Mouse (Mus musculus) gastrocnemius, adult 8-10 months (tissue): ENCODE data around the gene Srrm4. TPM values are rescaled to one million over a fixed set of nuclear protein-coding genes. Genes with fewer than 3 reads are reported as not detected.

Experiments used
- DNase-seq, 2 experiments: peaks; one replicate each; pipeline ENCODE4 v3.0.0; 2022; ENCODE audit warnings: low spot score in 2 of 2
- total RNA-seq, 4 experiments: library from RNA; stranded (reverse); gene quantifications; 2 replicates each; pipeline ENCODE4 v1.2.4; 2022

Gene Srrm4
- total RNA-seq, 4 experiments from 2014 or later, result 0.25 to 0.75 (median 0.46) TPM; not detected in 1

GRCm38 (mm10) chr5:116491794-116492420 lies 99.7 kb downstream of the Srrm4 start:
- DNase-seq, result no peak

- no peak for DNase-seq
Measured at GRCm38 (mm10) chr5:116490826-116491225, 100.8 kb downstream of the Srrm4 start.

GRCm38 (mm10) chr5:116489621-116490020 lies 102.0 kb downstream of the Srrm4 start:
- no peak for DNase-seq

- no peak for DNase-seq
Measured at GRCm38 (mm10) chr5:116486135-116486534, 105.5 kb downstream of the Srrm4 start.

- no peak for DNase-seq
Measured at GRCm38 (mm10) chr5:116485069-116485468, 106.5 kb downstream of the Srrm4 start.

- DNase-seq, result no peak
Measured at GRCm38 (mm10) chr5:116484236-116484635, 107.4 kb downstream of the Srrm4 start.

GRCm38 (mm10) chr5:116478607-116479371 lies 112.8 kb downstream of the Srrm4 start:
- DNase-seq, result no peak

GRCm38 (mm10) chr5:116476006-116476405 lies 115.6 kb downstream of the Srrm4 start:
- DNase-seq, result no peak

GRCm38 (mm10) chr5:116461354-116462042 lies 130.1 kb downstream of the Srrm4 start:
- DNase-seq, result no peak

GRCm38 (mm10) chr5:116459970-116460369 lies 131.6 kb downstream of the Srrm4 start:
- no peak for DNase-seq

- no peak for DNase-seq
Measured at GRCm38 (mm10) chr5:116457791-116458190, 133.8 kb downstream of the Srrm4 start.

- DNase-seq, result no peak
Measured at GRCm38 (mm10) chr5:116456796-116457515, 134.7 kb downstream of the Srrm4 start.

GRCm38 (mm10) chr5:116453401-116453851 lies 138.2 kb downstream of the Srrm4 start:
- DNase-seq, result peak; percentile 46 to 51

GRCm38 (mm10) chr5:116450901-116451300 lies 140.7 kb downstream of the Srrm4 start:
- DNase-seq, result no peak

- no peak for DNase-seq
Measured at GRCm38 (mm10) chr5:116449522-116450225, 141.9 kb downstream of the Srrm4 start.

- no peak for DNase-seq
Measured at GRCm38 (mm10) chr5:116448409-116449191, 143.0 kb downstream of the Srrm4 start.

- DNase-seq, result no peak
Measured at GRCm38 (mm10) chr5:116447821-116448350, 143.7 kb downstream of the Srrm4 start.

- DNase-seq, result no peak
Measured at GRCm38 (mm10) chr5:116446552-116446951, 145.1 kb downstream of the Srrm4 start.

GRCm38 (mm10) chr5:116445634-116446367 lies 145.8 kb downstream of the Srrm4 start:
- no peak for DNase-seq
